Mouse (Mus musculus) kidney, postnatal 0 days (tissue): ENCODE results near the gene Gm20489. TPM values are rescaled to one million over a fixed set of nuclear protein-coding genes. Genes with fewer than 3 reads are reported as not detected.

Experiments
- ATAC-seq: fragments of 200-750 bp; cut with Nextera tagmentation; replicated peaks from 2 replicates; pipeline ENCODE4 v1.8.0; 2017; ENCODE audit warnings: low read depth, moderate number of reproducible peaks, moderate TSS enrichment, moderate library complexity; ENCODE audit not compliant: low FRiP score
- DNase-seq: peaks from one replicate; pipeline ENCODE4 v3.0.0-alpha.2; 2016; ENCODE audit warnings: low spot score
- H3K27ac ChIP-seq: fragments of 300-500 bp; sonication (generic); 2 replicates; pipeline ENCODE4 v1.5.1; 2014; ENCODE audit warnings: mild to moderate bottlenecking
- H3K27me3 ChIP-seq: fragments of 300-500 bp; sonication (generic); 2 replicates; pipeline ENCODE4 v1.6.1; 2014; ENCODE audit warnings: low read length, mixed read lengths; ENCODE audit not compliant: insufficient read depth
- H3K36me3 ChIP-seq: fragments of 300-500 bp; sonication (generic); 2 replicates; pipeline ENCODE4 v1.6.1; 2014; ENCODE audit warnings: low read length, mixed read lengths; ENCODE audit not compliant: insufficient read depth
- H3K4me1 ChIP-seq: fragments of 300-500 bp; sonication (generic); replicated peaks from 2 replicates; pipeline ENCODE4 v1.6.1; 2014; ENCODE audit warnings: antibody characterized with exemption, low read length, mixed read lengths; ENCODE audit not compliant: insufficient read depth
- H3K4me2 ChIP-seq: fragments of 300-500 bp; sonication (generic); 2 replicates; pipeline ENCODE4 v1.6.1; 2014; ENCODE audit warnings: mild to moderate bottlenecking, low read length, moderate library complexity, mixed read lengths
- H3K4me3 ChIP-seq: fragments of 300-500 bp; sonication (generic); replicated peaks from 2 replicates; pipeline ENCODE4 v1.5.1; 2014; ENCODE audit warnings: low read depth, low read length
- H3K9ac ChIP-seq: fragments of 300-500 bp; sonication (generic); 2 replicates; pipeline ENCODE4 v1.6.1; 2014; ENCODE audit warnings: low read depth, low read length
- H3K9me3 ChIP-seq: fragments of 300-500 bp; sonication (generic); replicated peaks from 2 replicates; pipeline ENCODE4 v1.6.1; 2016; ENCODE audit warnings: low read length, inconsistent platforms, mixed read lengths
- CTCF ChIP-seq: IDR thresholded peaks from 2 replicates; pipeline ENCODE4 v1.5.1; 2016; ENCODE audit warnings: antibody characterized with exemption, low read depth, mild to moderate bottlenecking, moderate library complexity
- WGBS: fragments of 180-500 bp; shearing (Covaris S2); extraction: QIAGEN DNeasy Blood & Tissue Kit; methylation state at CpG from one replicate; pipeline ENCODE4 v1.1.7; 2014; 5-methylcytosine and 5-hydroxymethylcytosine counted together
- polyA plus RNA-seq: library from polyadenylated mRNA; unstranded; fragments of >200 nt; fragmentation: Nextera tagmentation; extraction: Ambion mirVana; gene quantifications from 2 replicates; pipeline ENCODE4 v1.2.1, GENCODE M21; 2015

Gene Gm20489
- polyA plus RNA-seq, result not detected in 2 replicates

- no peaks in the 10 kb centered on the region for H3K36me3 ChIP-seq
- peak within 1 kb of the TSS; percentile 18 for H3K4me2 ChIP-seq
- no peaks in the 10 kb centered on the region for H3K27me3 ChIP-seq
- DNase-seq, result no peak
- H3K27ac ChIP-seq, result no peak within 1 kb of the TSS
- H3K9me3 ChIP-seq, result no peaks in the 10 kb centered on the region
- 42% methylated on average over 3 of the region's 3 CpGs for WGBS
- TF ChIP-seq CTCF, result no peak
- 0 out of 2 replicates have a peak, but pooled peaks cover 2% of the 10 kb centered on the region for H3K4me1 ChIP-seq
- H3K4me3 ChIP-seq, result no peak within 1 kb of the TSS
- H3K9ac ChIP-seq, result no peak within 1 kb of the TSS
- no peak for ATAC-seq
Observed at GRCm38 (mm10) chrX:101268755-101269124, at the start of gene Gm20489. Gene Gm20489 (minus strand): TSS chrX:101269023.

DNA sequence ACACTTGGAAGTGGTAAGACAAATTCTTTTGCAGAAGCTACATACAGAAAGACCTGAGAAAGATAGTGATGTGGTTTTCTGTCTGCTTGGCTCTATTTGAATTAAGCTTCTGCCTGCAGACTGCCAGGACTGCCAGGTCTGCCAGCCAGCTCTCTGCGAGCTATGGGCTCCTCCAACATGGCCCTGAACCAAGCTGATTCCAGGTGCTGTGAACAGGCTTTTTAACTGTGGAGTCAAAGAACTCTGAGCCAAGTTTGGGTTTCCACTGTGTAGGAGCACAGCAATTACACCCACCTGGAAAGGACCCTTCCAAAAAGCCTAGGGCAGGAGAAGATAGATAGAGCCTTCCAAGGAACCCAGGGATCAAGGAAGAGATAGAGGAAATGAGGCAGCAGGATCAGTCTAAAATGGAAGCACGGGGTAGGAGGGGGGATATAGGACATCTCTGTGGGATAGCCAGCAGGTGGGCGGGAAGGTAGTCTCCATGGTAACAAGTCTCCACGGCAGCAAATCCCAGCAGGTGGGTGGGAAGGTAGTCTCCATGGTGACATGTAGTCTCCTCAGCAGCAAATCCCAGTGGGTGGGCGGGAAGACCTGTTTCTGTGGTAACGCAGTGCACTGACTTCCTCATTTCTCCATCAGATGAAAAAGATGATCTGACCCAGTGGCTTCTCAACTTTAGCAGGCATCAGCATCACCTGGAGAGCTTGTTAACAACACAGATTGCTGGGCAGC, 45.0 kb upstream of the Gm20489 start:
- no peaks in the 10 kb centered on the region for H3K27me3 ChIP-seq
- no peak overlapping the region for H3K9ac ChIP-seq
- TF ChIP-seq CTCF, result no peak
- 50% methylated on average over 6 of the region's 6 CpGs for WGBS
- H3K4me2 ChIP-seq, result no peak overlapping the region
- no peak overlapping the region for H3K27ac ChIP-seq
- H3K36me3 ChIP-seq, result no peaks in the 10 kb centered on the region
- DNase-seq (no peak), ATAC-seq (no peak)
- no peaks in the 10 kb centered on the region for H3K9me3 ChIP-seq
- H3K4me3 ChIP-seq, result no peak overlapping the region
- H3K4me1 ChIP-seq, result no peaks in the 10 kb centered on the region

- Histone ChIP-seq H3K4me1 (no peaks in the 10 kb centered on the region), H3K36me3 (no peaks in the 10 kb centered on the region), H3K9ac (no peak overlapping the region), H3K9me3 (no peaks in the 10 kb centered on the region), H3K4me3 (no peak overlapping the region), H3K27me3 (no peaks in the 10 kb centered on the region), H3K4me2 (no peak overlapping the region), H3K27ac (no peak overlapping the region)
- DNase-seq, result no peak
- no peak for ATAC-seq
- TF ChIP-seq CTCF, result no peak
- 73% methylated on average over 5 of the region's 5 CpGs for WGBS
Observed at GRCm38 (mm10) chrX:101309299-101309698, 40.5 kb upstream of the Gm20489 start.

GRCm38 (mm10) chrX:101304646-101305045, 35.8 kb upstream of the Gm20489 start:
- no peaks in the 10 kb centered on the region for H3K9me3 ChIP-seq
- ATAC-seq (no peak), DNase-seq (no peak)
- no peak overlapping the region for H3K9ac ChIP-seq
- no peaks in the 10 kb centered on the region for H3K36me3 ChIP-seq
- TF ChIP-seq CTCF, result no peak
- H3K4me2 ChIP-seq, result no peak overlapping the region
- H3K27me3 ChIP-seq, result no peaks in the 10 kb centered on the region
- H3K4me1 ChIP-seq, result no peaks in the 10 kb centered on the region
- H3K27ac ChIP-seq, result no peak overlapping the region
- H3K4me3 ChIP-seq, result no peak overlapping the region
- WGBS, result 55% methylated on average over 2 of the region's 2 CpGs

DNA sequence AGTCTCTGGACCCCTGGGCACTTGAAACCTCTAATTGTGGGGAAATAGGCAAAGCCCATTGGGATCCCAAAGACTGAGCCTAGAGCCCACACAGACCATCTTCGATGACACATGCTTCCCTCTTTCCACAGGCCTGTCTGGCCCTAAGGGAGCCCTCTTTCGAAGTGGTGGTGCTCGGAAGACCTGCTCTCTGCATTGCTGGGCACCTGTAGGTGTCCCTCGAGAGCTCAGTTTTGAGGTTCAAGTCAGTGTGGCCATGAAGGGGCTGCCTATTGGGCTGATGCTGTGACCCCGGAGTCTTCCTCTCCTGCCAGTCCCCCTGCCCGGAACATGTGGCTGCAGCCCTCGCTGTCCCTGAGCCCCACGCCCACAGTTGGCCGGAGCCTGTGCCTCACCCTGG, 32.8 kb upstream of the Gm20489 start:
- DNase-seq, result no peak
- no peak for TF ChIP-seq CTCF
- H3K9me3 ChIP-seq, result no peaks in the 10 kb centered on the region
- no peak overlapping the region for H3K9ac ChIP-seq
- H3K27me3 ChIP-seq, result no peaks in the 10 kb centered on the region
- no peak overlapping the region for H3K4me3 ChIP-seq
- 87% methylated on average over 9 of the region's 9 CpGs for WGBS
- no peak overlapping the region for H3K27ac ChIP-seq
- no peaks in the 10 kb centered on the region for H3K4me1 ChIP-seq
- no peaks in the 10 kb centered on the region for H3K36me3 ChIP-seq
- H3K4me2 ChIP-seq, result no peak overlapping the region
- no peak for ATAC-seq

GRCm38 (mm10) chrX:101300427-101301030, 31.7 kb upstream of the Gm20489 start:
- DNase-seq (no peak), ATAC-seq (no peak)
- no peak for TF ChIP-seq CTCF
- 54% methylated on average over 13 of the region's 13 CpGs for WGBS
- Histone ChIP-seq H3K27ac (no peak overlapping the region), H3K9me3 (no peaks in the 10 kb centered on the region), H3K9ac (no peak overlapping the region), H3K4me3 (peak overlapping the region; percentile 18), H3K4me2 (peak overlapping the region; percentile 53), H3K27me3 (no peaks in the 10 kb centered on the region), H3K36me3 (no peaks in the 10 kb centered on the region), H3K4me1 (no peaks in the 10 kb centered on the region)
